Mouse (Mus musculus): ENCODE results near the gene Ranbp9.

Gene Ranbp9

GRCm38 (mm10) chr13:43480957-43481858, at the start of gene Ranbp9:
Gene Ranbp9, minus strand, starts transcription at chr13:43481282.
- DNase-seq, result peak; percentile 82

- no peak for DNase-seq
These were observed 49.2 kb upstream of the Ranbp9 start for GRCm38 (mm10) chr13:43530129-43530831.

GRCm38 (mm10) chr13:43526289-43526688, 45.2 kb upstream of the Ranbp9 start:
- no peak for DNase-seq

- no peak for DNase-seq
These were observed 44.5 kb upstream of the Ranbp9 start for GRCm38 (mm10) chr13:43525363-43526134.

- no peak for DNase-seq
These were observed 43.6 kb upstream of the Ranbp9 start for GRCm38 (mm10) chr13:43524491-43525362.

GRCm38 (mm10) chr13:43523906-43524480, 42.9 kb upstream of the Ranbp9 start:
- no peak for DNase-seq

GRCm38 (mm10) chr13:43521940-43522339, 40.9 kb upstream of the Ranbp9 start:
- no peak for DNase-seq

- no peak for DNase-seq
These were observed 38.2 kb upstream of the Ranbp9 start for GRCm38 (mm10) chr13:43519251-43519650.

GRCm38 (mm10) chr13:43517371-43517770, 36.3 kb upstream of the Ranbp9 start:
- no peak for DNase-seq

GRCm38 (mm10) chr13:43516931-43517330, 35.8 kb upstream of the Ranbp9 start:
- no peak for DNase-seq

- no peak for DNase-seq
These were observed 35.0 kb upstream of the Ranbp9 start for GRCm38 (mm10) chr13:43516119-43516518.

- no peak for DNase-seq
These were observed 33.9 kb upstream of the Ranbp9 start for GRCm38 (mm10) chr13:43514950-43515358.

- DNase-seq, result no peak
These were observed 31.7 kb upstream of the Ranbp9 start for GRCm38 (mm10) chr13:43512736-43513135.

GRCm38 (mm10) chr13:43505798-43506197, 24.7 kb upstream of the Ranbp9 start:
- DNase-seq, result no peak

GRCm38 (mm10) chr13:43503395-43503850, 22.3 kb upstream of the Ranbp9 start:
- DNase-seq, result no peak

- DNase-seq, result no peak
These were observed 20.5 kb upstream of the Ranbp9 start for GRCm38 (mm10) chr13:43501601-43502000.

- DNase-seq, result no peak
These were observed 19.4 kb upstream of the Ranbp9 start for GRCm38 (mm10) chr13:43500483-43500850.

- DNase-seq, result no peak
These were observed 18.8 kb upstream of the Ranbp9 start for GRCm38 (mm10) chr13:43499731-43500482.

- no peak for DNase-seq
These were observed 17.8 kb upstream of the Ranbp9 start for GRCm38 (mm10) chr13:43498849-43499248.

- DNase-seq, result no peak
These were observed 16.7 kb upstream of the Ranbp9 start for GRCm38 (mm10) chr13:43497769-43498168.

GRCm38 (mm10) chr13:43496660-43497059, 15.6 kb upstream of the Ranbp9 start:
- DNase-seq, result no peak

Measured in cerebellum, adult 11-12 months (tissue).